Comparison of ENCODE assay signal across 8 mouse cellular contexts in genomic region chr10:40629656-40630311, GRCm38 (mm10). TPM values are rescaled to one million over a fixed set of nuclear protein-coding genes. Genes with fewer than 3 reads are reported as not detected.
A peak's percentile ranks its signal among the peaks of the same experiment; 100 is the strongest.
DNase-seq lines count a peak whose midpoint lies in the region; ATAC-seq and TF ChIP-seq lines count a peak whose summit lies in the region.

Gene Ddo, plus strand, starts transcription at chr10:40630011.

- WGBS in liver, postnatal 0 days (ENCODE audit: insufficient replicate concordance), result 59% methylated on average over 8 of the region's 8 CpGs
- 26% methylated on average over 8 of the region's 8 CpGs for WGBS in heart, embryonic 16.5 days
- WGBS in midbrain, embryonic 11.5 days, result 80% methylated on average over 8 of the region's 8 CpGs

- TF ChIP-seq CTCF in liver, postnatal 0 days (IDR thresholded peaks at IDR 0.05; ENCODE audit: low read depth), result no peak

- no peak for DNase-seq in liver, postnatal 0 days
- no peak for DNase-seq in liver
- DNase-seq in cerebellum, postnatal 14 days, result peak; percentile 67 to 74
- DNase-seq in left cerebral cortex, adult 8-10 months (ENCODE audit: low spot score in 2 of 2), result no peak
- no peak for DNase-seq in retina, postnatal 1 day
- DNase-seq in midbrain, embryonic 11.5 days (ENCODE audit: low spot score, missing footprints), result no peak
- DNase-seq in embryo, embryonic 10.5 days (ENCODE audit: low spot score), result no peak

- no peak within 1 kb of the TSS for H3K4me3 ChIP-seq in liver, postnatal 0 days (ENCODE audit: low read depth, low read length)
- peak within 1 kb of the TSS; percentile 46 for H3K4me3 ChIP-seq in heart, embryonic 16.5 days (ENCODE audit: low read length)
- no peak within 1 kb of the TSS for H3K4me3 ChIP-seq in midbrain, embryonic 11.5 days (ENCODE audit: low read depth, low read length)

- no peaks in the 10 kb centered on the region for H3K27me3 ChIP-seq in liver, postnatal 0 days (ENCODE audit: insufficient read depth, low read length)
- H3K27me3 ChIP-seq in heart, embryonic 16.5 days (ENCODE audit: control insufficient read depth, insufficient read depth, low read length), result no peaks in the 10 kb centered on the region
- no peaks in the 10 kb centered on the region for H3K27me3 ChIP-seq in midbrain, embryonic 11.5 days (ENCODE audit: control insufficient read depth, insufficient read depth, low read length)

- no peak for TF ChIP-seq EP300 in liver, postnatal 0 days (IDR thresholded peaks at IDR 0.05; ENCODE audit: low read depth)

- no peak within 1 kb of the TSS for H3K27ac ChIP-seq in liver, postnatal 0 days (ENCODE audit: low read depth)
- peak within 1 kb of the TSS; percentile 95 for H3K27ac ChIP-seq in heart, embryonic 16.5 days (ENCODE audit: low read length)
- H3K27ac ChIP-seq in midbrain, embryonic 11.5 days (ENCODE audit: low read depth, low read length), result no peak within 1 kb of the TSS

- H3K4me1 ChIP-seq in liver, postnatal 0 days (ENCODE audit: insufficient read depth), result no peaks in the 10 kb centered on the region
- 0 out of 2 replicates have a peak, but pooled peaks cover 2% of the 10 kb centered on the region for H3K4me1 ChIP-seq in heart, embryonic 16.5 days (ENCODE audit: control insufficient read depth, insufficient read depth, low read length)
- no peaks in the 10 kb centered on the region for H3K4me1 ChIP-seq in midbrain, embryonic 11.5 days (ENCODE audit: control insufficient read depth, insufficient read depth, low read length)

- H3K9ac ChIP-seq in liver, postnatal 0 days (replicated peaks), result no peak within 1 kb of the TSS
- H3K9ac ChIP-seq in heart, embryonic 16.5 days (ENCODE audit: low read length), result peak within 1 kb of the TSS; percentile 60
- no peak within 1 kb of the TSS for H3K9ac ChIP-seq in midbrain, embryonic 11.5 days (ENCODE audit: low read length)

- H3K4me2 ChIP-seq in liver, postnatal 0 days (ENCODE audit: low read depth, low read length), result peak within 1 kb of the TSS; percentile 29
- peak within 1 kb of the TSS; percentile 55 for H3K4me2 ChIP-seq in heart, embryonic 16.5 days (ENCODE audit: low read depth, low read length)
- no peak within 1 kb of the TSS for H3K4me2 ChIP-seq in midbrain, embryonic 11.5 days

- H3K9me3 ChIP-seq in liver, postnatal 0 days (ENCODE audit: low read length), result no peaks in the 10 kb centered on the region
- H3K9me3 ChIP-seq in heart, embryonic 16.5 days (replicated peaks; ENCODE audit: control insufficient read depth, low read length), result no peaks in the 10 kb centered on the region; the same call in none of the 2 replicates
- H3K9me3 ChIP-seq in midbrain, embryonic 11.5 days (ENCODE audit: control insufficient read depth, low read length), result no peaks in the 10 kb centered on the region

- H3K36me3 ChIP-seq in liver, postnatal 0 days (replicated peaks; ENCODE audit: insufficient read depth, low read length), result no peaks in the 10 kb centered on the region
- H3K36me3 ChIP-seq in heart, embryonic 16.5 days (ENCODE audit: control insufficient read depth, insufficient read depth), result no peaks in the 10 kb centered on the region
- no peaks in the 10 kb centered on the region for H3K36me3 ChIP-seq in midbrain, embryonic 11.5 days (ENCODE audit: control insufficient read depth, insufficient read depth, low read length)

- peak; percentile 89 for ATAC-seq in liver, postnatal 0 days
- ATAC-seq in heart, embryonic 16.5 days (replicated peaks; ENCODE audit: extremely low read depth, insufficient read depth, low FRiP score), result peak; percentile 95
- no peak for ATAC-seq in midbrain, embryonic 11.5 days (ENCODE audit: low FRiP score)

RNA-seq across cellular contexts. Expression of gene Ddo, which starts in this region (rescaled TPM):
- polyA plus RNA-seq in liver, postnatal 0 days (2015; fragmentation: Nextera tagmentation; extraction: Ambion mirVana), result 0.86 and 1.2 TPM in 2 replicates
- 25.0 and 27.3 TPM in 2 replicates for polyA plus RNA-seq in heart, embryonic 16.5 days (2015; fragmentation: Nextera tagmentation; extraction: Ambion mirVana)
- 10 to 100 TPM; 10.8 to 17.4 (median 14.8) TPM for total RNA-seq in left cerebral cortex, adult 8-10 months (2022)
- polyA plus RNA-seq in midbrain, embryonic 11.5 days (2014; fragmentation: Nextera tagmentation; extraction: Ambion mirVana), result 0.08 and 0.18 TPM in 2 replicates

Comparison
In these comparisons a context has a peak if more than half of its experiments do, and no peak if none do; other contexts are left out.
1. RNA of gene Ddo (polyA plus RNA-seq): 25.0 to 27.3 TPM in heart, embryonic 16.5 days; 0.86 to 1.2 TPM in liver, postnatal 0 days and 0.08 to 0.18 TPM in midbrain, embryonic 11.5 days; every median in the first group is over 10 times any median in the second.
2. DNase-seq: peak in cerebellum, postnatal 14 days (2 of 2); none in liver, postnatal 0 days (single experiment), liver (single experiment), left cerebral cortex, adult 8-10 months (0 of 2), retina, postnatal 1 day (single experiment), midbrain, embryonic 11.5 days (single experiment) and embryo, embryonic 10.5 days (single experiment).